Mouse (Mus musculus) limb, embryonic 14.5 days (tissue): ENCODE data around the gene Bcl3. TPM values are rescaled to one million over a fixed set of nuclear protein-coding genes. Genes with fewer than 3 reads are reported as not detected.

ENCODE experiments used
- ATAC-seq: fragments of 200-750 bp; cut with Nextera tagmentation; 2 replicates; pipeline ENCODE4 v1.8.0; 2017; ENCODE audit warnings: low read depth, moderate number of reproducible peaks, moderate TSS enrichment; ENCODE audit not compliant: low FRiP score
- DNase-seq: peaks from one replicate; pipeline ENCODE4 v3.0.0-alpha.2; 2015; ENCODE audit warnings: low spot score
- H3K27ac ChIP-seq: fragments of 300-500 bp; sonication (generic); replicated peaks from 2 replicates; pipeline ENCODE4 v1.5.1; 2014; ENCODE audit warnings: low read depth, mild to moderate bottlenecking, low read length, moderate library complexity, mixed read lengths
- H3K27me3 ChIP-seq: fragments of 300-500 bp; sonication (generic); 2 replicates; pipeline ENCODE4 v1.6.1; 2014; ENCODE audit warnings: low read length, mixed read lengths; ENCODE audit not compliant: control insufficient read depth, insufficient read depth
- H3K36me3 ChIP-seq: fragments of 300-500 bp; sonication (generic); 2 replicates; pipeline ENCODE4 v1.6.1; 2014; ENCODE audit warnings: mild to moderate bottlenecking, low read length, moderate library complexity, mixed read lengths; ENCODE audit not compliant: control insufficient read depth, insufficient read depth
- H3K4me1 ChIP-seq: fragments of 300-500 bp; sonication (generic); 2 replicates; pipeline ENCODE4 v1.6.1; 2014; ENCODE audit warnings: antibody characterized with exemption, low read length, mixed read lengths; ENCODE audit not compliant: control insufficient read depth, insufficient read depth
- H3K4me2 ChIP-seq: fragments of 300-500 bp; sonication (generic); replicated peaks from 2 replicates; pipeline ENCODE4 v1.6.1; 2014; ENCODE audit warnings: low read depth, mild to moderate bottlenecking, low read length, moderate library complexity; ENCODE audit not compliant: severe bottlenecking
- H3K4me3 ChIP-seq: fragments of 300-500 bp; sonication (generic); replicated peaks from 2 replicates; pipeline ENCODE4 v1.5.1; 2014; ENCODE audit warnings: low read length
- H3K9ac ChIP-seq: fragments of 300-500 bp; sonication (generic); 2 replicates; pipeline ENCODE4 v1.6.1; 2014; ENCODE audit warnings: mild to moderate bottlenecking, low read depth, low read length, moderate library complexity; ENCODE audit not compliant: severe bottlenecking
- H3K9me3 ChIP-seq: fragments of 300-500 bp; sonication (generic); 2 replicates; pipeline ENCODE4 v1.6.1; 2016; ENCODE audit warnings: low read length; ENCODE audit not compliant: control insufficient read depth
- POLR2A ChIP-seq: fragments of 200-500 bp; IDR thresholded peaks from 2 replicates; pipeline ENCODE4 v1.8.0; 2012; ENCODE audit warnings: inconsistent platforms, mild to moderate bottlenecking, moderate library complexity, borderline replicate concordance; ENCODE audit not compliant: insufficient read depth, insufficient read length; ENCODE audit errors: extremely low read depth
- WGBS: fragments of 180-500 bp; shearing (Covaris S2); extraction: QIAGEN DNeasy Blood & Tissue Kit; methylation state at CpG from one replicate; pipeline ENCODE4 v1.1.7; 2014; 5-methylcytosine and 5-hydroxymethylcytosine counted together
- polyA plus RNA-seq, 2 experiments: library from polyadenylated mRNA; depleted of rRNA in 1 of 2; stranded (reverse) in 1 of 2; unstranded in 1 of 2; fragments of >200 nt; fragmentation: Nextera tagmentation in 1 of 2; extraction: Ambion mirVana in 1 of 2; gene quantifications; 2 replicates each; pipeline versions ENCODE4 v1.2.1 to v1.2.3; 2012 to 2014

Gene Bcl3
- polyA plus RNA-seq, 2 experiments: 4.7 to 5.5 TPM

- DNase-seq (no peak), ATAC-seq (peak; percentile 27; the same call in 1 of the 2 replicates)
- H3K4me2 ChIP-seq: peak within 1 kb of the TSS; percentile 87
- peak within 1 kb of the TSS; percentile 46 for H3K4me3 ChIP-seq
- H3K27ac ChIP-seq: no peak within 1 kb of the TSS
- peaks cover 23% of the 10 kb centered on the region for H3K4me1 ChIP-seq
- H3K9ac ChIP-seq: peak within 1 kb of the TSS; percentile 62
- H3K36me3 ChIP-seq: no peaks in the 10 kb centered on the region
- H3K27me3 ChIP-seq: no peaks in the 10 kb centered on the region
- 4% methylated on average over 9 of the region's 9 CpGs for WGBS
- TF ChIP-seq POLR2A: no peak
- no peaks in the 10 kb centered on the region for H3K9me3 ChIP-seq
Observed at GRCm38 (mm10) chr7:19770984-19771391, 51.6 kb downstream of the Bcl3 start, which contains the start of gene Bcam. Gene Bcam, minus strand, starts transcription at chr7:19771016.

- Histone ChIP-seq H3K27ac (no peak overlapping the region), H3K4me2 (peak overlapping the region; percentile 87), H3K4me1 (peaks cover 23% of the 10 kb centered on the region), H3K9me3 (no peaks in the 10 kb centered on the region), H3K9ac (peak overlapping the region; percentile 62), H3K27me3 (no peaks in the 10 kb centered on the region), H3K4me3 (peak overlapping the region; percentile 46), H3K36me3 (0 out of 2 replicates have a peak, but pooled peaks cover under 1% of the 10 kb centered on the region)
- DNase-seq (peak; percentile 83), ATAC-seq (peak; percentile 86)
- TF ChIP-seq POLR2A: 0 out of 2 replicates have a peak, but pooled peaks have one; percentile 65
- WGBS: 0% methylated on average over 10 of the region's 28 CpGs
Observed at GRCm38 (mm10) chr7:19770375-19770754, 52.2 kb downstream of the Bcl3 start.

GRCm38 (mm10) chr7:19769434-19770374 is 52.9 kb downstream of the Bcl3 start:
- Histone ChIP-seq H3K4me1 (peaks cover 23% of the 10 kb centered on the region), H3K27ac (no peak overlapping the region), H3K4me2 (peak overlapping the region; percentile 87), H3K9ac (peak overlapping the region; percentile 62), H3K4me3 (peak overlapping the region; percentile 46), H3K36me3 (0 out of 2 replicates have a peak, but pooled peaks cover 4% of the 10 kb centered on the region), H3K27me3 (no peaks in the 10 kb centered on the region), H3K9me3 (no peaks in the 10 kb centered on the region)
- no peak for TF ChIP-seq POLR2A
- DNase-seq (no peak), ATAC-seq (0 out of 2 replicates have a peak, but pooled peaks have one; percentile 7)
- 13% methylated on average over 16 of the region's 16 CpGs for WGBS

GRCm38 (mm10) chr7:19769001-19769400 is 53.6 kb downstream of the Bcl3 start:
- 25% methylated on average over 4 of the region's 4 CpGs for WGBS
- Histone ChIP-seq H3K9ac (peak overlapping the region; percentile 62), H3K27me3 (no peaks in the 10 kb centered on the region), H3K27ac (no peak overlapping the region), H3K9me3 (no peaks in the 10 kb centered on the region), H3K4me1 (peaks cover 23% of the 10 kb centered on the region), H3K36me3 (0 out of 2 replicates have a peak, but pooled peaks cover 4% of the 10 kb centered on the region), H3K4me2 (peak overlapping the region; percentile 87), H3K4me3 (peak overlapping the region; percentile 46)
- no peak for DNase-seq
- ATAC-seq: no peak
- TF ChIP-seq POLR2A: no peak

GRCm38 (mm10) chr7:19768251-19768650 is 54.3 kb downstream of the Bcl3 start:
- no peak overlapping the region for H3K9ac ChIP-seq
- ATAC-seq: no peak
- H3K4me1 ChIP-seq: peaks cover 23% of the 10 kb centered on the region
- 71% methylated on average over 14 of the region's 14 CpGs for WGBS
- peak overlapping the region; percentile 87 for H3K4me2 ChIP-seq
- no peaks in the 10 kb centered on the region for H3K27me3 ChIP-seq
- peak overlapping the region; percentile 46; the same call in 1 of the 2 replicates for H3K4me3 ChIP-seq
- H3K36me3 ChIP-seq: peaks cover 4% of the 10 kb centered on the region; the same call in 1 of the 2 replicates
- no peak for TF ChIP-seq POLR2A
- no peak for DNase-seq
- no peak overlapping the region for H3K27ac ChIP-seq
- no peaks in the 10 kb centered on the region for H3K9me3 ChIP-seq
